Mouse (Mus musculus) spleen, adult 2 months (tissue): Measurements from ENCODE around the gene Mief1. TPM values are rescaled to one million over a fixed set of nuclear protein-coding genes. Genes with fewer than 3 reads are reported as not detected.
A peak's percentile ranks its signal among the peaks of the same experiment; 100 is the strongest.

Experiments used
- DNase-seq, 2 experiments: peaks; one replicate each; pipeline versions ENCODE4 v3.0.0 to v3.0.0-alpha.2; 2012 to 2021; ENCODE audit warnings: low spot score in 2 of 2, low read depth in 1 of 2
- H3K27ac ChIP-seq: fragments of 200-500 bp; 2 replicates; pipeline ENCODE4 v1.5.1; 2012; ENCODE audit warnings: low read length, inconsistent platforms; ENCODE audit not compliant: insufficient read depth
- H3K27me3 ChIP-seq: fragments of 200-500 bp; 2 replicates; pipeline ENCODE4 v1.6.1; 2012; ENCODE audit warnings: mild to moderate bottlenecking, moderate library complexity, low read length, inconsistent platforms; ENCODE audit not compliant: control insufficient read depth, insufficient read depth
- H3K36me3 ChIP-seq: fragments of 200-500 bp; 2 replicates; pipeline ENCODE4 v1.6.1; 2012; ENCODE audit warnings: mild to moderate bottlenecking, low read length, inconsistent platforms; ENCODE audit not compliant: control insufficient read depth, insufficient read depth
- H3K4me1 ChIP-seq: fragments of 200-500 bp; 2 replicates; pipeline ENCODE4 v1.6.1; 2011; ENCODE audit warnings: inconsistent platforms; ENCODE audit not compliant: control insufficient read depth, insufficient read depth, insufficient read length
- H3K4me3 ChIP-seq: fragments of 200-500 bp; 2 replicates; pipeline ENCODE4 v1.5.1; 2011; ENCODE audit warnings: mild to moderate bottlenecking, inconsistent platforms; ENCODE audit not compliant: insufficient read depth, insufficient read length; ENCODE audit errors: extremely low read depth
- CTCF ChIP-seq: fragments of 200-500 bp; IDR thresholded peaks from 2 replicates; pipeline ENCODE4 v1.5.1; 2011; ENCODE audit warnings: mild to moderate bottlenecking, inconsistent platforms; ENCODE audit not compliant: insufficient read depth, insufficient read length, insufficient replicate concordance; ENCODE audit errors: extremely low read depth
- POLR2A ChIP-seq: fragments of 200-500 bp; IDR thresholded peaks from 2 replicates; pipeline ENCODE4 v1.6.1; 2011; ENCODE audit warnings: low read depth, low read length, inconsistent platforms
- WGBS: fragments of 180-500 bp; shearing (Covaris S2); methylation state at CpG from one replicate; pipeline ENCODE4 v1.1.7; 2018; 5-methylcytosine and 5-hydroxymethylcytosine counted together
- polyA plus RNA-seq: library from polyadenylated mRNA; depleted of rRNA; stranded (reverse); fragments of >200 nt; gene quantifications from 2 replicates; pipeline ENCODE4 v1.2.3, GENCODE M21; 2012

Gene Mief1
- polyA plus RNA-seq, 1 experiment, result 11.7 TPM

- no peaks in the 10 kb centered on the region for H3K27me3 ChIP-seq
- no peaks in the 10 kb centered on the region for H3K4me1 ChIP-seq
- H3K36me3 ChIP-seq, result no peaks in the 10 kb centered on the region
- no peak overlapping the region for H3K4me3 ChIP-seq
- WGBS, result 49% methylated on average over 2 of the region's 2 CpGs
- no peak for TF ChIP-seq POLR2A
- peak; percentile 41; the same call in 1 of the 2 replicates for TF ChIP-seq CTCF
- H3K27ac ChIP-seq, result no peak overlapping the region
- DNase-seq, result peak; percentile 41 to 60
Measured at GRCm38 (mm10) chr15:80225796-80226195, 8.0 kb upstream of the Mief1 start.

GRCm38 (mm10) chr15:80228071-80228800, 5.6 kb upstream of the Mief1 start:
- no peaks in the 10 kb centered on the region for H3K4me1 ChIP-seq
- H3K27ac ChIP-seq, result no peak overlapping the region
- no peak overlapping the region for H3K4me3 ChIP-seq
- no peak for DNase-seq
- 81% methylated on average over 17 of the region's 17 CpGs for WGBS
- TF ChIP-seq CTCF (no peak), POLR2A (no peak)
- no peaks in the 10 kb centered on the region for H3K27me3 ChIP-seq
- H3K36me3 ChIP-seq, result no peaks in the 10 kb centered on the region

GRCm38 (mm10) chr15:80232331-80232730, 1.5 kb upstream of the Mief1 start:
- H3K27me3 ChIP-seq, result no peaks in the 10 kb centered on the region
- H3K36me3 ChIP-seq, result peaks cover 12% of the 10 kb centered on the region
- H3K4me3 ChIP-seq, result no peak overlapping the region
- peaks cover 3% of the 10 kb centered on the region; the same call in 1 of the 2 replicates for H3K4me1 ChIP-seq
- no peak for DNase-seq
- WGBS, result 91% methylated on average over 2 of the region's 2 CpGs
- no peak overlapping the region for H3K27ac ChIP-seq
- TF ChIP-seq POLR2A, result no peak
- TF ChIP-seq CTCF, result no peak

- DNase-seq, result no peak
- 85% methylated on average over 4 of the region's 4 CpGs for WGBS
- no peak overlapping the region for H3K27ac ChIP-seq
Measured at GRCm38 (mm10) chr15:80233053-80233452, 765 bp upstream of the Mief1 start.

GRCm38 (mm10) chr15:80235535-80235934, 1.7 kb downstream of the Mief1 start, which contains the start of gene AC140267.1:
Gene AC140267.1 (plus strand): TSS chr15:80235835.
- Histone ChIP-seq H3K4me1 (peaks cover 3% of the 10 kb centered on the region; the same call in 1 of the 2 replicates), H3K27me3 (no peaks in the 10 kb centered on the region), H3K4me3 (no peak within 1 kb of the TSS; the same call in 1 of the 2 replicates), H3K27ac (no peak within 1 kb of the TSS), H3K36me3 (peaks cover 19% of the 10 kb centered on the region)
- 93% methylated on average over 9 of the region's 9 CpGs for WGBS
- TF ChIP-seq CTCF (no peak), POLR2A (no peak)
- DNase-seq, result no peak

More at GRCm38 (mm10) chr15:80233053-80233452, 765 bp upstream of the Mief1 start:
- Histone ChIP-seq H3K4me3 (no peak overlapping the region), H3K27me3 (no peaks in the 10 kb centered on the region), H3K36me3 (peaks cover 14% of the 10 kb centered on the region), H3K4me1 (peaks cover 3% of the 10 kb centered on the region; the same call in 1 of the 2 replicates)
- no peak for TF ChIP-seq POLR2A
- no peak for TF ChIP-seq CTCF

- 93% methylated on average over 12 of the region's 12 CpGs for WGBS
- DNase-seq, result no peak
- TF ChIP-seq POLR2A, result no peak
- TF ChIP-seq CTCF, result no peak
- H3K27ac ChIP-seq, result no peak overlapping the region
- no peak overlapping the region for H3K4me3 ChIP-seq
- H3K36me3 ChIP-seq, result peaks cover 41% of the 10 kb centered on the region
- H3K27me3 ChIP-seq, result no peaks in the 10 kb centered on the region
- no peaks in the 10 kb centered on the region for H3K4me1 ChIP-seq
Measured at GRCm38 (mm10) chr15:80248135-80248534, 14.3 kb downstream of the Mief1 start.

GRCm38 (mm10) chr15:80248596-80248995, 14.8 kb downstream of the Mief1 start:
- Histone ChIP-seq H3K4me1 (no peaks in the 10 kb centered on the region), H3K27me3 (no peaks in the 10 kb centered on the region), H3K27ac (no peak overlapping the region), H3K4me3 (no peak overlapping the region), H3K36me3 (peaks cover 39% of the 10 kb centered on the region)
- DNase-seq, result no peak
- TF ChIP-seq CTCF (no peak), POLR2A (no peak)
- WGBS, result 100% methylated on average over 1 of the region's 1 CpGs
